Mouse (Mus musculus) layer of hippocampus, adult 11-12 months (tissue): ENCODE data around the gene Prl2b1.

Source experiments
- DNase-seq: peaks from one replicate; pipeline ENCODE4 v3.0.0; 2022; ENCODE audit warnings: low spot score

The Prl2b1 gene

DNA sequence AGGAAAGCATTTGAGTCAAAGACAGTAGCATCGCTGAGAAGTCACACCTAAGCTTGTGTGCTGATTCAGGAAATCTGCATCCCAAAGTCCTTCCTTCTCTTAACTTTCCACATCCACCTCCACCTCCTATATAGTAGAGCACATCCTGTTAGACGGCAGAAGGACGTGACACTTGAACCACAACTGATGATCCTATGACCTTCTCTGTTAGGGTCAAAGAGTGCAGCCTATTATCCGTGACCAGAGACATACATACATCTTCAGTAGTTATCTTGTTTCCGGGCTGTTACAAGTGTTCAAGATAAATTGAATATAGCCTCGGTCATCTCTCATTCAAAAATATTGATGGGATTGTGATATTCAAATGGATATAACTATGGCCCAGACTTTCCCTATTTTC lies at the start of gene Prl2b1:
Gene Prl2b1 (minus strand): TSS at position 101 of the 400 bp plus-strand sequence.
- no peak for DNase-seq

DNA sequence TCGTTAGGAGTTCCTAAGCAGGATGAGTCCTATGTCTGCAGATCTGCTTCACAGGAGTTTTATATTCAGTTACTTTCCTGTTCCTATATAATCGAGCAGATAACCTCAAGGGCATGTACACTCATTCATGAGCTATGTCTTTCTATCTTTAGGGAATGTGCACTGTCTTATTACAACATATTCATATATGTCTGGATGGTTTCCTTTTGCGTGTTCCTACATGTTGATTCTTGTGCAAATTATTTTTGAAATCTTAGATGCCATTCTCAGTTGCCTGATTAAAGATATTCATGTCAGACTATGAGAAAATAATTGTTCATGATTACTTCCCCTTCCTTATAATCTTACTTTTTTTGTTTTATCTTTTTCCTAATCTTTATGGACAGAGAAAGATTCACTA lies 47.9 kb upstream of the Prl2b1 start, which contains the start of gene Prl8a6:
Gene Prl8a6 (minus strand): TSS at position 101 of the 400 bp plus-strand sequence.
- no peak for DNase-seq

DNA sequence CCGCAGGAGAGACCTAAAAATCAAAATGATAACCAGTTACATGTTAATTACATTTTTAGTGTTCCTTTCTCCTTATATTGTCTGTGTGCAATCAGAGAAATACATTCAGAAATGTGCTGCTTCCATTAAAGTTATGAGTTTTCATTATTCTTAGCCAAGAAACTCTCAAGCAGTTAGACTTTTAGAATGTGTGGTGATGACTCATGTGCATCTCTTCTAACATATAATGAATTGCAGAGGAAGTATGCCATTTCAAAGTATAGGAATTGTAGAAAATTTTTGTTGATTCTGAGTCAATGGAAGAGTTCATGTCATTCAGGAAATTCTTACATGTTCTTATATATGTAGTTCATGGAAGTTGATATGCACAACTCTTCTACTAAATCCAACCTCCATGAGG lies 42.5 kb upstream of the Prl2b1 start:
- DNase-seq = no peak

DNA sequence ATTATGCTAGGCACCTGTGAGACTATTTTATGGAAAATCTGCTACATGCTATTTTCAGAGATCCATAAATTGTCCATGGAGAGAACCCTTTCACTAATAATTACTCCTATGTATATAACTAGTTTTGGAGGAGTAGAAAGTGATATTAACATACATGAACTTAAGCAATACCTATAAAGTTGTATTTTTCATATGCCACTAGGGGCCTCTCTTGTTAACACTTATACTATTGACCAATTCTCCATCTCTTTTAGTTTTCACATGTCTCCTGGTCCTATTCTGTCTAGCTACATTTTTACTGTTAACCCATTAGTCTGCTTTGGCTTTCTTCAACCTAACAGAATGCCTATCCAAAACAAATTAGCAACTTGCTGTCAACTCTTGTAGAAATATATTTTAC lies 23.0 kb upstream of the Prl2b1 start:
- no peak for DNase-seq

DNA sequence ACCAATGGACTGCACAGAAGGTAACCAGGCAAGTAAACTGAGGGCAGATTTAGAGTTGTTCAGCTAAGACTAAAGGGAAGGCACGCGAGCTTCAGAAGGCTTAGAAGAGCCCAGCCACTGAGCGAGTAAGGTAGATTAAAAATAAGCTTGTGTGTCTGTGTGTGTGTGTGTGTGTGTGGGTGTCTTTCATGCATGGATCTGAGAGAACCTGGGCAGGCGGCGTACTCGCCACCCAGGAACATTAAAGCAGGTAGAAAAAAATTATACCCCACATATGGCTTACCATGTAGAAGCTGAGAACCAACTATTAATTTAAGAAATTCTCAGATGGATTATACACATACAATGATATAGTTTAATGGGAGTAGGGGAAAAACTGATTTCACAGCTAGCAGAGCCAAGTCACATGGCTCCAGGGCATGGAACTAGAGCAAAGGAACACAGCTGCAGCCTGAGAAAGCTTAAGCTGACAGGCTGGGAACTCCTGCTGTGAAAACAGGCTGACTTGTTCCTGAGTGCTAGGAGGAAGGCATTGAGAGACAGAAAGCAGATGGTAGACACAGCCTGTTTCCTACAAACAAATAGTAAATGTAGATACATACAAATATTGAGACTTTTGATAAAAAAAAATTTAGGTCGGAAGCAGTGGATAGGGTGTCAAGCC lies 8.5 kb upstream of the Prl2b1 start:
- peak; percentile 2 for DNase-seq

DNA sequence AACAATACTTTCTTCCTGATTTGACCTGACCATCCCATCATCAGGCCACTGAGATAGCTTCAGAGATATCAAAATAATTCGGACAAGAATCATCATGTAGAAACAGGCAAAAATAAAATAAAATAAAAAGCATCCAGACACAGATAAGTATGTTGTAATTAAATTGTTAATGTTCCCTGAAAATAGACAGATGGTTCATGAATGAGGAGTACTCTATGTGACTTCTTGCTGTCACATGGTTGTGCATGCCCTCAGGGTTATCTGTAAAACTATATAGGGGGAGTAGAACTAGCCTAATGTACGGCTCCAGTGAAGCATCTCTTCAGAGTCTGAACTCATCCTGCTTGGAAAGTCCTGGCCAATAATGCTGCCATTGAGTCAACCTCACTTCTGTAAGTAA lies 45.3 kb downstream of the Prl2b1 start, which contains the start of gene Prl8a2:
Gene Prl8a2 (plus strand): TSS at position 301 of the 400 bp plus-strand sequence.
- no peak for DNase-seq

DNA sequence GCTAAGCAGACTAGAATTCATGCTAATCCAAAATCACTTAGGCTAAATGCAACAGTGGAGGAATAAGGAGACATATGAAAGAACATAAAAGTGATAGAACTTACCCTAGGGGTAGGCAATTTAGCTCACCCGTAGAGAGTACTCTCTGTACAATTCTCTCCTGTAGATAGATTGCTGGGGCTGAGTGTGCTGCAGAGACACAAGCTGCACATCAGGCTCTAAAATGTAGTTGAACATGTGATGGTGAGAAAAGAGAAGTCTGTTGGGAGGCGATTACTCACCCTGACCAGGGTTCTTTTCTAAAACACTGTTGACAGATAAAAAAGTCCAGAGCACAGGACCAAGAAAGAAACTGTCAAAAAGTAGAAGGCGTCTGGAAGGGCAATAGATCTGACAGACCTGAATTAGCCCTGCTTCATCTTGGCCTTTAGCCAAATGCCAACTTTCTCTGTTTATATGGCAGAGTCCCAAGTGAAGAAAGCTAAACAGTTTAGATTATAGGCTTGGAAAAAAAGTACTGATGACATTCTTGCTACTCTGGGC lies 47.8 kb downstream of the Prl2b1 start:
- DNase-seq = no peak

DNA sequence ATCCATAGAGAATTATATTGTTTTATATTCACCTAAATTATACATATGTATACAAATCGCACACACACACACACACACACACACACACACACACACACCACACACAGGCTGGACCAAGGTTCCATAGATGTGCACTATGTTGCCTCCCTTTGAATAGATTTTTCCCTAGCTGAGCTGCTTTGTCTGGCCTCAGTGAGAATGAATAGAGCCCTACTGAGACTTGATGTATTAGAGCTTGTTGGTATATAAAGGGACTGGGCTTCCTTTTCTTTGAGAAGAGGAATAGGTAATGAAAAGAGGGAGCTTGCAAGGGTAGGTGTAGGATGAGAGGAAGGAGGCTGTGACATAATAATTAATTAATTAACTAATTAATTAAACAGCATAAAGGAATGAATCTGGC lies 55.7 kb downstream of the Prl2b1 start:
- no peak for DNase-seq
